Mouse (Mus musculus) cortical plate, adult 2 months (tissue): ENCODE data around the gene Man1a.

ENCODE experiments used
- CTCF ChIP-seq: fragments of 200-500 bp; IDR thresholded peaks from 2 replicates; pipeline ENCODE4 v1.5.1; 2011; ENCODE audit warnings: mild to moderate bottlenecking, control low read depth, low read length; ENCODE audit not compliant: insufficient read depth; ENCODE audit errors: extremely low read depth
- POLR2A ChIP-seq: fragments of 200-500 bp; IDR thresholded peaks from 2 replicates; pipeline ENCODE4 v1.6.1; 2011; ENCODE audit warnings: mild to moderate bottlenecking, low read length, control low read depth; ENCODE audit not compliant: insufficient read depth; ENCODE audit errors: extremely low read depth

DNA sequence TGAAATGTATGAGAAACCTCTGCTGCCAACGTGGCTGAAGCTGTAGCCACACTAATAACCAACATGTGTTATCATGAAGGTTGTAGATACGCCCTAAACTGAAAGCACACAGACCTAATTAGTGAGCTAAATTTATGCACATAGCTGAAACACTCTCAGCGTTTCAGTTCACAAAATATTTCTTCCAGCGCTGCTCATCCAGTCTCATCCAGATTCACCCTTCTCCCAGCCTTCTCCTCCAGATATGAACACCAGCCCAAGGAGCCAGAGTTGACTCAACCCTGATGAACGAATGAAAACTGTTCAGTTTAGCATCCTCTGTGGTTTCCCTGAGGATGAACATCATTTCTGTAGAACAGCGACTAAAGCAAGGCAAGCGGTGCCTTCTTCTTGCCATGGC, 15.8 kb downstream of the Man1a start:
- TF ChIP-seq CTCF (no peak), POLR2A (no peak)
